Mouse (Mus musculus) layer of hippocampus, adult 9-10 months (tissue): Measurements from ENCODE around the gene Smarcd3.
A peak's percentile ranks its signal among the peaks of the same experiment; 100 is the strongest.

Experiments used
- DNase-seq: peaks from one replicate; pipeline ENCODE4 v3.0.0; 2022; ENCODE audit warnings: low spot score

Smarcd3 gene

DNA sequence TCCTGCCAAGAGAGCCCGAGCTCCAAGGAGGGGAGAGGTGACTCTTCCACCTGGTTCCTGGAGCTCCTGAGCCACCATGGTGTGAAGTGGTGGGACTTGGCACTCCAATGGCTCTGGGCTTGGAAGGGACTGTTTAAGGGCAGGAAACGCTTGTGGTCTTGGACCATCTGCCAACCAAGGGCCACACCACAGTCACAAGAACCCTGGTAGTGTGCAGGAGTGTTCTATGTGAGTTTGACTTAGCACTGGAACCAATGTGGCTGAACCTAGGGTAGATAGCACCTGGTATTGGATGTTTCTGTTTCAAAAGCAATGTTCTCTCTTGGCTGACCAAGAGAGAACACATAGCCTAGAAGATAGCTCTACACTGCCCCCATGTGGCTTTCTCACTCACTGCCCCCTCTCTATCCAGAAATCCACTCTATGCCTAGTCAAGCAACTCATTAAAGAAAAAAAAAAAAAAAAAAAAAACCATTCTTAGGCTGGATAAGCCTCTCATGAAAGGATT, 26.9 kb downstream of the Smarcd3 start:
- no peak for DNase-seq

DNA sequence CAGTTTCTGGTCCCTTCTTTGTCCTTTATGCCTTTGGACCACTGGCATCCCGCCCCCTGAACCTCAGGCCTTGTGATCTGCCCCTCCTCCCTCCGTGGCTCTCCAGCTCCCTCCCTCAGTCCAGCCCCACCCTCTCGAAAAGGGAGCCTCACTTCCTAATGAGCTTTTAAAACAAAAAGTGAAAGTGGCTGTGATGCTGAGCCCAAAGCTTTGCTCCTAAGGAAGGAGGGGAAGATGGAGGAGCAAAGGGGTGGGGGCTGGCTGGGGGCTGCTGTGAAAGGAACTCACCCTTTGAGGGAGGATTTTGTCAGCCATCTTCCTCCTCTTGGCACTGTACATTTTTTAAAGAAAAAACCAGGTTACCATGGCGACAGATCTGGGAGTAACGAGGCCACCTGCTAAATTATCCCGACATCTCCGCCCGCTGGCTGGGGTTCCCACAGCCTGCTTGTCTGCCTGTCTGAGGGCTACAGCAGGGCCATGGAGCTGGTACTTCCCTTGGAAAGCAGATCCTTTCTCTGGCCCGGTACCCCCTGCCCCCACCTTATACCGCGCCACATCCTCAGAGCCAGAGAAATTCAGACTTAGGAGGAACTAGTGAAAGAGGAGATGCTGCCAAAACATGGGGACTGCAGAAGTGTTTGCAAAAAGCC, 27.6 kb downstream of the Smarcd3 start:
- DNase-seq = no peak

DNA sequence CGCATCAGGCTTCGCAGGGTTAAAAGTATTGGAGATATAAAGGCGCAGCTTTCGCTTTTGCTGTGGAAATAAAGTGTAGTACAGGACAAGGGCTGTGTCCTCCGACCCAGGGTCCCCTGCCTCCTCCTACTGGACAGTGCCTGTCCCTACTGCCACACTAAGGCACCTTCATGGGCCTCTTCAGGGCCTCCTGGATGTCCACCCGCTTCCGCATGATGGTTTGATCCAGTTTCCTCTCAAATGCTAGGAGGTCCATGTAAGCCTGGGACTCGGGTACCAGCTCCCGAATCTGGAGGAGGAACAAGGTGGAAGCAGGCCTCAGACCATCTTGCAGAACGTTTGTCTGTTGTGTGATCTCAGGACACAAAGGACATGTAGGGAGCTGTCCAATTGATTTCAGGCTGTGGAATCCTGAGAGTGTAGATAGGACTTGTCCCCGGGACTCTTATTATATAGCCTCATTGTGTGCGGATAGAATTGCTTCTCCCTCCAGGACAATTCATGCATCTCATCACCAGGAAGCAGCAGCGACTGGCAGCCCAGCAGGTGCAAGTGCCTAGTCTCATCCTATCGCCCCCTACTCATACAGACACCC, 28.3 kb downstream of the Smarcd3 start:
- DNase-seq = no peak

DNA sequence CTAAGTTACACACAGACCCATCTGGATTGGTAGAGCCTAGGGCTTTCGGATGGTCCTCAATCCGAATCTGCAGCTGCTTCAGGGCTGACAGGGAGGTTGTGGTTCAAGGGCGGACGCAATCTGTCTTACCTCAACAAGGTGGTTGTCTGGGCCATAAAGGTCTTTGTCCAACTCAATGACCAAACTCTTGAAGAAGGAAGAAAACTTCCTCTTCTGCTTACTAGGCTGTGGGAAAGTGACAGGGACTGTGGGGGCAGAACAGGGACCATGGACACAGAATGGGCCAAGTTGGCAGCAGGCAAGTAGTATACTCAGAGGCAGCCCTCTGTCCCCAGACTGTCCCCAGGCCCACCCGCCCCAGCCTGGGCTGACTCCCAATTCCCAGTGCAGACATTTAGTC, 28.9 kb downstream of the Smarcd3 start:
- DNase-seq = no peak

DNA sequence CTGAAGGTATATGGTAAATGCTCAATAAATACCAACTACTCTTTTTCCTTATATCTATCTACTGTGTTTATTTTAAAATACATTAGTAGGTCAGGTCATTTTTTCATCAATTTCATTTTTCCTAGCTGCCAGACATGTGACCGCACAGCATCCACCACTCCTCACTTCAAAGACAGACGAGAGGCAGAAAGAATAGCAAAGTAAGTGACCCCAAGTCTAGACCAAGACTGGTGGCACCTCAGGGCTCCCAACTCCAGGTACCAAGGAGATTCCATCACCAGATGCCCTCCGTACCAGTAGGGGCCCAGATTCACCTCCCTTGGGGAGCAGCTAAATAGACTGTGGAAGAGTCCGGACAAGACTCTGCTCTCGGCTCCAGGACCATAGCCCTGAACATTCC, 29.9 kb downstream of the Smarcd3 start:
- no peak for DNase-seq

DNA sequence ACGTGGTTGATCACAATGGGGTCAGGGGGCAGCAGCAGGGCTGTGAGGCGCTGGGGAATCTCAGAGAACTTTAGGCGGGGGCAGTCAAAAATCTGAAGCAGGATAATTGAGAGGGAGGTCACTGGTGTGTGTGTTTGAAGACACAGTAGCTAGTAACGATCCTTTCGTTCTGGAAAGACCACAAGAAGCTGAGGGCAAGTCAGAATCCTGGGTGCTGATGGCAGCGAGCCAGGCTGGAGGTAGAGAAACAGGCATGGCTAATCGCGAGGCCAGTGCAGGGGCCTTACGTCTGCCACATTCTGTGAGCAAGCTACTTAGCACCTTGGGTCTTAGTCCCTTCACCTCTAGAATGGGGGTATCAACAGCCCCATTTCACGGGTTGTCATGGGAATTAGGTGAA, 30.3 kb downstream of the Smarcd3 start:
- no peak for DNase-seq

DNA sequence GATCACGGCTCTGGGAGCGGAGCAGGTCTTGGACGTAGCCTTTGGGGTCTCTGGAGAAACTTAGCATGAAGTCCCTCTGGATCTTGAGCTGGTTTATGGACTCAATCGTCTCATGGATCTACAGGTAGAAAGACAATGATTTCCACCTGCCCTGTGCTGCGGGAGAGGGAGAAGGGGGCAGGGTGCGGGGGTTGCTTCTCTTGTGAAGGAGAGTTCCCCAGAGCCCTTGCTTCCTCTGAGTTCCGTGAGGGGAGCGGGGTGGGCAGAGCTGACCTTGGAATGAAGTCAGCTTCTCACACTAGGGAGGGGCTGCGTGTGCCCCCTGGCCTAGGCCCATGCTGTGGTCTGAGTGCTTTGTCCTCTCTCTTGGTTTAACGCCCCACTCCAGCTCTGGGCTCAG, 31.0 kb downstream of the Smarcd3 start:
- DNase-seq = no peak

DNA sequence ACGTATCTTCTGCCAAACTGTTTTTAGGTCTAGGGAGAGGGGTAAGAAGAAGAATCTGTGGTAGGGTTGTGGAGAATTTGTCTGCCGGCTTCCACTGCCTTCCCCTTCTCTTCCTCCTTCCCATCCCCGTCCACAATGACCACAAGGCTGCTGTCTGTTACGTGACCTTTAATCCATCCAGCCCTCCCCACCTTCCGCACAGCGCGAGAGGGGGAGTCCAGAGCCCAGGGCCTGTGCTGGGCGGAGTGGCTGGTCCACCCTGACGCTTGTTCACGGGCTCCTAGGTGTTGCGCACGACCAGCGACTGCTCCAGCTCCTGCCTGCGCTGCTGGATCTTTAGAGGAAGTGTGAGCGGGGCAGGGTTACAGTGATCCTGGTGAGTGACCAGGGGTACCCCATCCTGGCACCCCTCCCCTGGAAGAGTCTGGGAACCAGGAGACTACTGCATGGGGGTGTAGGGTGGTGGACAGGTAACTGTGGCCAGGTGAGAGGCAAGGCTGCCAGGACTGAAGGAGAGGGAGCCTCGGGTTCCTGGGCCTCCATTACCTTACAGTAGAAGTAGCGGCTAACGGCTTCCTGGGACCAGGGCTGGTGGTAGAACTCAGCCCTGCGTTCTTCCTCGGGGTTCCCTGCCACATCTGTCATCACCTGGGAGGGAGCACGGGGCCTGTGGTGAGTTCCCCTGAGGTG, 31.6 kb downstream of the Smarcd3 start:
- DNase-seq = no peak

DNA sequence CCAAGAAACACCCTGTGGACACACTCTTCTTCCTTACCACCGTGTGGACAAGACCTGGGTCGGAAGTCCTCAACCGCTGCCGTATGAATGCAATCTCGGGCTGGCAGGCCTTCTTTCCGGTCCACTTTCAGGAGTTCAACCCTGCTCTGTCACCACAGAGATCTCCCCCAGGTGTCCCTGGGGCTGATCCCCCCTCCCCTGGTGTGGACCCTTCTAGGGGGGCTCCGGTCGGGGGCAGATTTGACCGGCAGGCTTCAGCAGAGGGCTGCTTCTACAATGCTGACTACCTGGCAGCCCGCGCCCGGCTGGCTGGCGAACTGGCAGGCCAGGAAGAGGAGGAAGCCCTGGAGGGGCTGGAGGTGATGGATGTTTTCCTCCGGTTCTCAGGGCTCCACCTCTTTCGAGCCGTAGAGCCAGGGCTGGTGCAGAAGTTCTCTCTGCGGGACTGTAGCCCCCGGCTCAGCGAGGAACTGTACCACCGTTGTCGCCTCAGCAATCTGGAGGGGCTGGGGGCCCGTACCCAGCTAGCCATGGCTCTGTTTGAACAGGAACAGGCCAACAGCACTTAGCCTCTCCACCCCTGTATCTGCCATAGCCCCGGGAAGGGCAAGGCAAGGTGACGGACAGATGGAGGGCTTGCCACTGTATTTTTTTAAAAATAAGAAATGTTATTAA, 32.3 kb downstream of the Smarcd3 start:
- no peak for DNase-seq

DNA sequence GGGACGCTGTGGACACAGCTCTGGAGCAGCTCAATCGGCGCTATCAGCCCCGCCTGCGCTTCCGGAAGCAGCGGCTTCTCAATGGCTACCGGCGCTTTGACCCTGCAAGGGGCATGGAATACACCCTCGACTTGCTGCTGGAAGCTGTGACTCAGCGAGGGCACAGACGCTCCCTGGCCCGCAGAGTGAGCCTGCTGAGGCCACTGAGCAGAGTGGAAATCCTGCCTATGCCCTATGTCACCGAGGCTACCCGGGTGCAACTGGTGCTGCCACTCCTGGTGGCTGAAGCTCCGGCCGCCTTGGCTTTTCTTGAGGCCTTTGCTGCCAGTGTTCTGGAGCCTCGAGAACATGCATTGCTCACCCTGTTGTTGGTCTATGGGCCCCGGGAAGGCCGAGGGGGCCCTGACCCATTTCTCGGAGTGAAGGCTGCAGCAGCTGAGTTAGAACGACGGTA, 32.9 kb downstream of the Smarcd3 start:
- DNase-seq = no peak

DNA sequence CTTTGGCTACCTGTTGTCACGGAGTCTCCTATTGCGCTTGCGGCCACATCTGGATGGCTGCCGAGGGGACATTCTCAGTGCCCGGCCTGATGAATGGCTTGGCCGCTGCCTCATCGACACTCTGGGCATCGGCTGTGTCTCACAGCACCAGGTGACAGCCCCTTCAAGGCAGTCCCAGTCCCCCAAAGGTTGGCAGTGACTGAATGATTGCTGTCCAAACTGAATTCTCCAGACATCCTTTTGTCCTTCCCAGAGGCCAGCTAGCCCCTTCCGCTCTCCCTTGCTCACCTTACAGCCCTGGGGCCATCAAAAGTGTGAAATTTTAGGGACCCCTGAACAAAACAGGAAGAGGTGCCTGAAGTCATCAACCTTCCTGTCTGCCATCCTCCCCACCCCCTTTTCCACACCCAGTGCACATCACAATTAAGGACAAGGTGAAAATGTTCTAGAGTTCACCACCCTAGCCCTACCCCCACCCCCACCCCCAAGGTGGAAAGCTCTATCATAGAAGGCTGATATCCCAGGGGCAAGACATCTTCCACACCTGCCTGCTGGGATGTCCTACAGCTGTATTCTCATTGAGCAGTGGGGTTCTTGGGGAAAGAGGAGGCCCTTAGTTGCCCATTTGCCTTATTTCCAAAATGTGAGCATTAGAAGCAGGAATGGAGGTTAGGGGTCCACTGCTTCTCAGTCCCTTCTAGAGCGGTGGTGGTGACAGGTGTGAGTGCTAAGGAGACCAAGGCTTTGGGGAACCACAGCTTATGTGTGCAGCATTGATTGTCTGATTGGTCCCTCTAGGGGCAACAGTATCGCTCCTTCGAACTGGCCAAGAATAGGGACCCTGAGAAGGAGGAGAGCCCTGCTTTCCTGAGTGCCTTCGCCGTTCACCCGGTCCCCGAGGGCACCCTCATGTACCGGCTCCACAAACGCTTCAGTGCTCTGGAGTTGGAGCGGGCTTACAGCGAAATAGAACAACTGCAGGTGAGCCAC, 34.4 kb downstream of the Smarcd3 start:
- DNase-seq = no peak

DNA sequence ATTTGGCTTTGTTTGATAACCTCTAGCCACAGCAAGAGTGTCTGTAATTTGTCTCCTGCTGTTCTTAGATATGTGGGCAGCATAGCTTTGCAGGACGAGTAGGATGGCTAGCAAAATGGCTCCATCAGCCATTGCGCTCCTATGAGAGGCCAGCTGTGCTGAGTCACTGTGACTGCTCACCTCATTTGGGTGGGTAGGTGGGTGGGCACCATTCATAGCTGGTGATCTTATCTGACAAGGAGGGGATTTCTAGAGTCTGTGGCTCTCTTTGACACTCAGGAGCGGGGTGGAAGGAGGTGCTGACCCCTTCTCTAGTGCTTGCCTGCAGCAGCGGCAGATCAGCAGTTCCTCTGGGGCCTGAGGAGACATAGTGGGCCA, 37.0 kb downstream of the Smarcd3 start:
- DNase-seq = no peak

DNA sequence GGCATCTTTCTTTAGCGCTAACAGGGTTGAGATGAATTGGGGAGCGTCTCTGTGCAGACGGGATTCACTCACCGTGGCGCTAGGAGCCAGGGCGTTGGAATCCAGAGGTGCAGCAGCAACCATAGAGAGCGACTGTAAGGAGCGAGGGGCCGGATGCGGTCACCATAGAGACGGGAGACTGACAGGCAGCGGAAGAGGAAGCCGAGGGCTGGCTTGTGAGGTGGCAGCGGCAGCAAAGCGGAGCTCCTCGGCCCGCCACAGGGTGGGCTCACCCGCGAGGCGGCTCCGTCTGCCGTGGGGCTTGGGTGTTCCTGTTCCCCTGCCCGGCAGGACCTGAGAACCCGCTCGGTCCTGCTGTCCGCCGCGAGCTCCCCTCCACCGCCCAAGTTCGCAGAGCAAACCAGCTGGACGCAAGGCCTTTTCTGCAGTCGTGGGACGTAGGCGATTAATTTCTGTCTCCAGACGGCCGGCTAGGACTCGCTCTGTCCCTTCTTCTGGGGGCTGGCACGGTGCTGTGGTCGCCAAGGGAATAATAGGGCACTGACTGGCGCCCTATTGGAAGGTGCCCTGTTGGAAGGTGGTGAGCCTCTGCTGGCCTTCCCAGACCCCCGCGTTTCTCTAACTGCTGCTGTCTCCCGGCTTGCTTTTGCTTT, 37.5 kb downstream of the Smarcd3 start, which contains the start of gene Chpf2:
TSS of gene Chpf2 (plus strand) at position 195 of the 653 bp plus-strand sequence.
- no peak for DNase-seq

DNA sequence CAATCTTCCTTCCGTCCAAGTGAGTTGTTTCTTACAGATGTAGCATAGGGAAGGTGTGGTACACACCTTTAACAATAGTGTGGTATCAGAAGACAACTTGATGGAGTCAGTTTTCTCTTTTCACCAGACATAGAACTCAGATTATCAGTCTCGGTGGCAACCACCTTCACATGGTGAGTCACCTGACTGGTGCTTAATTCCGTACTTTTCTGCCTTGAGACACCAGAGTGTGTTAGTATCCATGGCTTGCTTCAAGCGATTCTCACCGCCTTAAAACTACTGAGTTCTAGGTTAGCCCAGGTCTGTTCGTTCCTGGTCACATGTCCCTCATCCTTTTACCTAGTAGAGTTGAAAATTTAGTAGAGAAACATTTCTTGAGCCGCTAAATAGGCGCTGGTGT, 38.1 kb downstream of the Smarcd3 start:
- no peak for DNase-seq

DNA sequence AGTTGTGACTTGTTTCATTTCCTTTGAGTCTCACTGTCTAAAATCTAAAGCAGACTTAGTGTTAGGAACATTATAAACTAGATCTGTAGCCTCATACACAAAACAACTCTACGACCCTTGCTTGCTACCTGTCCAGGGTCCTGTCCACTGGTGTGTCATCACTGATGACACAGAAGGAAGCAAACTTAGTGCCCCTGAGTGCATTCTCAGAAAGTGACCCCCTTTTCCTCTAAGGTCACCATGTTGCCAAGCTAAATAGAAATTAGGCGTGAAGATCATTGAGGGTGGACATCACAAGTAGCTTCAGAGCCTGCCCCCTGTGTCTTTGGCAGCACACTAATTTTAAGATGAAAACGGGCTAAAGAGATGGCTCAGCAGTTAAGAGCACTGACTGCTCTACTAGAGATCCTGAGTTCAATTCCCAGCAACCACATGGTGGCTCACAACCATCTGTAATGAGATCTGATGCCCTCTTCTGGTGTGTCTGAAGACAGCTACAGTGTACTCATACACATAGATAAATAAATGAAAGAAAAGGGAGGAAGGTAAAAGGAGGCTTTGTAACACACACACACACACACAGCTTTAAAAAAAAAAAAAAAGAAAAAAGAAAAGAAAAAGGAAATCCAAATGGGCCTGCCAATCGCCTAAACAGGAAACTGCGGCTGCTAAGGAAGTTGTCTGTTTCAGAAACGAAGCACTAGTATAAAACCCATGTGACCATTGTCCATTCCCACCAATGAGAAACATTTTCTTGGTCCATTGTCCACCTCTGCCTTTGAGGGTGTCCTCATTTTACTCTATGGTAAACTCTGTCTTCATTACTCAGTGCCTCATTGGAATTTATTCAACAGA, 45.9 kb downstream of the Smarcd3 start:
- no peak for DNase-seq

DNA sequence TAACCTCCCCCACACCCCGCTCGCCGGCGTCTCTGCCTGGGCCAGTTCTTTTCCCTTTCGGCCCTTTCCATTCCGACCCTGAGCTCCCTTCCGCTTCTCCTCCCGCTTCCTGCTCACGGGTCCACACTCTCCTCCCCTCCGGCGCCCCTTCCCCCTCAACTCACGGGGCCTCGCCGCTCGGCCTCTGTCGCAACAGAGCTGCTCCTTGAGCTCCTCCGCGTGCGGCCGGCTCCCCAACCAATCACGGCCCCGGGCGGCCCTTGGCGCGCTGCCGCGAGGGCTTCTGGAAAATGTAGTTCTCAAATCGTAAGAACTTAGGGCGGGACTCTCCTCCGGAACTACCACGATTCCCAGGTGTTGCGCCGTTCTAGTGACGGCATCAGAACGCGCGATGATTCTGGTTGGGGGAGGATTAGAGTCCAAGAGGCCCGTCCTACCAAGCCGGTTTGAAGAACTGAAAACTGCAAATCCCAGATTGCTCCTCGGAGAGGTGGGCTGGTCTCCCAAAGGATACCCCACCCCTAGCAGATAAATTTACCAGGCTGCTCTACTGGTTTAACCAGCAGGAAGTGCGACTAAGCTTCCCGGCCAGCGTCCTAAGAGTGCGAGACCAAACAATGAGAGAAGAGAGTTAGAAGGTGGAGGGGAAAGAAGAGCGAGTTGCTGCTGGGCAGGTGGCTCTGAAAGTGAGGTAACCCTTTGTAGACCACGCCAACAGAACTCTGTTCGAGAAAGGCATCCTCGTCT, 46.9 kb downstream of the Smarcd3 start, which contains the start of gene Abcf2:
TSS of gene Abcf2 (minus strand) at position 285 of the 747 bp plus-strand sequence.
- peak; percentile 99 for DNase-seq

DNA sequence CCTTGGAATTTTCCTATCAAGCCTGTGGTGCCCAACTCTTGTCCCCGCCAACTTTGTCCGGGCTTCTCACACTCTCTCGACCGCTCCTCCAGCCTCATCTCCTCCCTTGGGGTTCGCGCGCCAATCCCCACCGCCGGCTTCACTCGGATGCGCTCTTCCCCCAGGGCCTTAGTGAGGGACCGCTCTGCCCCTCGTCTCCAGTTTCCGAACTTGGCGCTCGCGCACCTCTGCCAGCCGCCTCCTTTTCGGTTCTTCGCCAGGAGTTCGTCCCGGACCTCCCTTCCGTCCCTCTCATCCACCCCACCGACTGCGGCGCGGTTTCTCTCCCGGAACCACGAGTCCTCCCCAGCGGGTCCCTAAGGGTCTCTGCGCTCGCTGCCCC, 47.4 kb downstream of the Smarcd3 start:
- no peak for DNase-seq

DNA sequence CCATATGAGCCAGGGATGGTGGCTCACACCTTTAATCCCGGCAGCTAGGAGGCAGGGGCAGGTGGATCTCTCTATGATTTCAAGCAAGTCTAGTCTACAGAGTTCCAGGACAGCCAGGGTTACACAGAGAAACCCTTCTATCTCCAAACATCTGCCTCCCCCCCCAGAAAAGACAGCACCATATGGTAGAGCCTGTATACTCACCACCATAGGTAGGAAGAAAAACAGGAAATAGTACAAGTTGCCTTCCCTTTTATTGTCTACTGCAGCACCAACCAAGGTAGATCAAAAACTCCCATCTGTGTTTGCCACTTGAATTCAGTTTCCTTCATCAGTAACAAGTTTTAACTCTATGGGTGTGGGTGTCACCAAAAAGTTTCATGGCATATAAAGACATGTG, 48.3 kb downstream of the Smarcd3 start:
- DNase-seq = no peak

DNA sequence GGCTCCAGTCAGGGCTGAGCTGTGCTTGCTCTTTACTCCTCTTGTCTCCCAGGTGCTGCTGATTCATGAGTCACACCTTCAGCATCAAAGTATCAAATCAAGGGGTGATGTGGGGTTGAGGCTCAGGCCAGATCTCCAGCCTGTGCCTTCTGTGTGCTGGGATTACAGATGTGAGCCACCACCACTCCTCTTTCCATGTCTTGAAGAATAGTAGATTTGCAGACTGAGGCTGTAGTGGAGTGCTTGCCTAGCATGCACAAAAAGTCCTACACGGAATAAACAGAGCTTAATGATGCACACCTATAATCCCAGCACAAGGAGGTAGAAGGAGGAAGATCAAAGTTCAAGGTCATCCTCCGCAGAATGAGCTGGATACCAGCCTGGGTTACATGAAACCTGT, 67.5 kb downstream of the Smarcd3 start, which contains the start of gene 4931409K22Rik:
TSS of gene 4931409K22Rik (minus strand) at position 101 of the 400 bp plus-strand sequence.
- no peak for DNase-seq
